Mouse (Mus musculus) adrenal gland, postnatal 25 days (tissue): ENCODE measurements around the gene Rnf13. TPM values are rescaled to one million over a fixed set of nuclear protein-coding genes. Genes with fewer than 3 reads are reported as not detected.
A peak's percentile ranks its signal among the peaks of the same experiment; 100 is the strongest.

Experiments used
- DNase-seq: peaks from one replicate; pipeline ENCODE4 v3.0.0; 2021; ENCODE audit warnings: mixed read lengths
- total RNA-seq: library from RNA; stranded (reverse); gene quantifications from 2 replicates; pipeline ENCODE4 v1.2.3, GENCODE M21; 2021

Gene Rnf13
- total RNA-seq, 1 experiment from 2014 or later = 118 TPM

DNA sequence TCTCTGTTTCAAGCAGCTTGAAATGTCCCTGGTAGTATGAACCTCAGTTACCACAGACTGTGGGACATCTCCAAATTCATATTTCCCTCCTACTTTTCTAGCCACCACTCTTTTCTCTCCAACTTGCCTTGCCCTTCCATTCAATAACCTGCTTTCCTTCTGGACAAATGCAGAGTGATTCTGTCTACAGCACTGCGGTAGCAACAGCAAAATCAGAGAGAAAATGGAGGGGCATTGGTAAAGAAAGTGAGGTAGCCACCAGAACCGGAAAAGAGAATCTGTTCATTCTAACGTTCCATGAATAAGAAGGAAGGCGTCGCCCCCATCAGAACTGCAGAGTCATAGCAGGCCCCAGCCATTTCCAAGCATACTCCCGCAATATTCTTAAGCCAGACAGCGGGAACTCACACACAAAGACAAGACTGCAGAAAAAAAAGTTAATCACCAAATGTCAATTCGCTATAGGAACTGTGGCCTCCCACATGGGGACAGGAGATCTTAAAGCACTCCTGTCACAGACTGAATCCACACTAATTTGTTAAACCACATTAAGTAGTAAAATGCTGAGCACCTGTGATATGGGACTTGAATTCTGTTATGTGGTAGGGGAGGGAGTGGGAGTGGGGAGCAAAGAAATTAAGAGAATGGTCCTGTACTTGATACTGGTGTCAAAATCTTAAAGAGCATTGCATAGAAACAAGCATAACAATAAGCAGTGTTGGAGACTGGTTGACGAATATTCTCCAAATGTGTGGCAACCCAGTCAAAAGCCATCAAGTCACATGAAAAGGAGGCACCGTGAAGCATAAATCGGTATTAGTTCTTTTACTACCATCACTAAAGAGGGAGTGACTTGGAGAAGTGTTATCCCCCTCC, 110.2 kb downstream of the Rnf13 start:
- no peak for DNase-seq

DNA sequence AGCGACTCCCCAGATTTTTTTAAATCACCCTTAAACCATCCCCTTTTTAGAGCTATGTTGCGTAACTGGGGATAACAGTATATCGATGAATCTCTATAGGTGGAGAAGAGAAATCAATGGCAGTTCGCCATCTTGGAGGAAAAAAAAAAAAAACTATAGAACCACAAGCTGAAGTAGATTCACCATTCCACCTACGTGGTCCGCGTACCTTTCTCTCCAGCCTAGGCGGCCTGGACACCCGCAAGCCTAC, 110.7 kb downstream of the Rnf13 start:
- DNase-seq = no peak

DNA sequence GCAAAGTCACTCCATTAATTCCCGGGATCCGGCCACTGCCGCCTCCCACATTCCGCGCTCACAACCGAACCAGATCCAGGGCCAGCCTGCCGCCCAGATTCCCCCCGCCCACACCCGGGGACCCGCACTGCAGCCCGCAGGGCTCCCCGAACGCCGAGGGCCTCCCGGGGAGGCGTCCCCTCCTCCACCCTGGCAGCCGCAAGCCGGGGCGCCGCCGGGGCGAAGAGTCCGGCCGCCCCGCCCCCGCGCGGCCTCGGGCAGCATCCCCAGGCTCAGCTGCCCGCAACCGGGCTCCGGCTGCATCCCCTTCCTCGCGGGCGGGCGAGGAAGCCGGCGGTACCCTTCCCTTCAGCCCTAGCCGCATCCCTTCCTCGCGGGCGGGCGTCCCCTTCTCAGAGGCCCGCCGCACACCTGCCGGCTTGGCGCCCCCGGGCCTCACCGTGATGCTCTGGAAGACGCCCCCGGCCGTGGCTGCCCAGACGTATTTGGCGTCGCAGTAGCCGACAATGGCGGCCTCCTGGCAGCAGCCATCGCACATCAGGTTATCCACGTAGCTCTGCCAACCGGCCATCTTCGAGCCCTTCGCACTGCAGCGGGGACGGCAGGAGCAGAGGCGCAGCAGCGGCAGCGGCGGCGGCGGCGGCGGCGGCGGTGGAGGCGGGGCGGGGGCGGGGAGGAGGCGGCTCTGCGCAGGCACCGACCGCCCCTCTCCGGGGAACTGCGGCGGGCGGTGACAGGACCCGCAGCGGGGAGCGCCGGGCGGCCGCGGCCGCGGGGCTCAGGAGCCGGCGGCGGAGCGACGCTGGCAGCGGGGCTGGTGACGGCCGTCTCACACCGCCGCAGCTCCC, 111.3 kb downstream of the Rnf13 start:
- DNase-seq = peak; percentile 70

DNA sequence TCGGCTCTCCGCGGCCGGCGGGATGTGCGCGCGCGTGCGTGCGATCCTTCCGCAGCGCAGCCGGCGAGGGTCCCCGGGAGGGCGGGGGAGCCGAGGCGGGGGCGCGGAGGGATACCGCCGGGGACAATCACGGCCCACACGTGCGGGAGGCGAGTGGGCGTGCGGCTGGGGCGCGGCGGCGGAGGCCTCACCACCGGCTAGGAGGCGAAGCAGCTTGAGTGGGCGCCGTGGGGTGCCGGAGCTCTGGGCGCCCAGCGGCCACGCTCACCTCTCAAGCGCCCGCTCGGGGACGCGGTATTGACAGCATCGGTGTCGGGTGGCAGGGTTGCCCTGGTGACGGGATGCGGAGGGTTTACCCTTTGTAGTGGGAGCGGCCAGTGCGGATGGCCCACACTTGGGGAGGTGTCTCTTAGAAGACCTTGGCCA, 111.9 kb downstream of the Rnf13 start, which contains the start of gene Pfn2:
TSS of gene Pfn2 (minus strand) at position 320 of the 426 bp plus-strand sequence.
- DNase-seq = peak; percentile 71

DNA sequence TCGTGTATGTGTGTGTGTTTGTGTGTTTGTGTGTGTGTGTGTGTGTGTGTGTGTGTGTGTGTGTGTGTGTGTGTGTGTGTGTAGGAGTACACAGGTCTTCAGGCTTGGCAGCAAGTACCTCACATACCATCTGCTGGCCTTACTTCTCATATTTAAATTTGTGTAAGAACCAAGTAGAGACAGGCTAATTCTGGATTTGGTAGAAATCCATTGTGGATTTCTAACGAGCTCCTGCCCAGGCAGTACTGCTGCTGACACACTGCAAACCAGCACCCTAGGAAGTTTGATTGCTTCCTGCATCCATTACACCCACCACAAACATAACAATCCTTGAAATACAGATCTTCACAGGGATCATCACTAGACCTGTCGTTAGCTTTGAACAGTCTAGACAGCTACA, 147.1 kb downstream of the Rnf13 start:
- DNase-seq = no peak

Other genes starting within 250 kb of the Rnf13 start
- 35.8 and 37.6 TPM in 2 replicates for gene Wwtr1, start 160.2 kb upstream of the Rnf13 start, total RNA-seq
- 30.1 and 34.7 TPM in 2 replicates for gene Commd2, start 84.3 kb upstream of the Rnf13 start, total RNA-seq
- gene Ankub1, start 43.3 kb upstream of the Rnf13 start, total RNA-seq = not detected in 2 replicates
- gene Pfn2, start 112.0 kb downstream of the Rnf13 start, total RNA-seq = 47.4 and 53.1 TPM in 2 replicates